Mouse (Mus musculus): ENCODE measurements around the gene Myct1. TPM values are rescaled to one million over a fixed set of nuclear protein-coding genes. Genes with fewer than 3 reads are reported as not detected.

Myct1 gene
- polyA plus RNA-seq, 1 experiment from 2014 or later, result 0.88 TPM

DNA sequence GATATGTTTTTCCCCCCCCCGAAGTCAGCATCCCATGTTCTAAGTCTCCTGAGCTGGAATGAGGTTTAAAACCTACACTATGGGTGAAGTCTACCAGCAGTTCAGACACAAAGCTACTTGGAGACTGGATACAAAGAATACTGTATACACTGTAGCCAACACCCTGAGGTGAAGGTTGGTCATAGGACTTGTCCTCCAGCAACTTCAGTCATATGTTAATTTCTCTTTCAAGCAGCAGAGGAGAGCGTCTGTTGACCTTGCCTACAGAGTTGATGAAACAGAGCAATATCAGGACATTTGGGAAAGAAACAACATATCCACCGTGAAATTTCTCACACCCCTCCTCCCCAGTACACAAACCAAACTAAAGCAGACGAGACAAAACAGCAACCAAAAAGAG, 33.0 kb upstream of the Myct1 start:
- ATAC-seq (ENCODE audit: low read depth), result no peak
- H3K4me3 ChIP-seq (ENCODE audit: low read depth, low read length), result no peak overlapping the region
- no peak overlapping the region for H3K4me2 ChIP-seq (ENCODE audit: low read depth, low read length)
- H3K4me1 ChIP-seq (ENCODE audit: control insufficient read depth, insufficient read depth, low read length), result no peaks in the 10 kb centered on the region
- no peaks in the 10 kb centered on the region for H3K9me3 ChIP-seq (ENCODE audit: control insufficient read depth, low read length)
- H3K27me3 ChIP-seq (ENCODE audit: control insufficient read depth, insufficient read depth, low read length), result no peaks in the 10 kb centered on the region
- no peaks in the 10 kb centered on the region for H3K36me3 ChIP-seq (ENCODE audit: control insufficient read depth, insufficient read depth, low read length)
- H3K9ac ChIP-seq (replicated peaks; ENCODE audit: low read depth, low read length), result no peak overlapping the region
- H3K27ac ChIP-seq (ENCODE audit: low read depth, low read length), result no peak overlapping the region
- WGBS, result 85% methylated on average over 4 of the region's 4 CpGs

DNA sequence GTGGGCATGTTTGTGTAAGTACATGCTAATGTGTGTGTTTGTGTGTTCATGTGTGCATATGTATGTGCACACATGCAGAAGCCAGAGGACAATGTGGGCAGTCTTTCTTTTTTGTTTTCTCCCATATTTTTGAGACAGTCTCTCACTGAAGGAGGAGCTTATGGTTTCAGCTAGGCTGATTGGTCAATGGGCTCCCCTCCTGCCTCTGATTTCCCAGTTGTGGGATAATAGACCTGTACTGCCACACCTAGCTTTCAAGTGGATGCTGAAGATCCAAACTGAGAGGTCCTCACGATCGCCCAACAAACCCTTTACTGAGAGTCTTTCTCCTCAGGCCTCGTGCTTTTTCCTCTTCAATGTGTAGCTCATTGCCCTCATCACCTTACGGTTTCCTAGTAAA, 31.9 kb upstream of the Myct1 start:
- Histone ChIP-seq H3K27ac (ENCODE audit: low read depth, low read length) (no peak overlapping the region), H3K4me1 (ENCODE audit: control insufficient read depth, insufficient read depth, low read length) (no peaks in the 10 kb centered on the region), H3K4me2 (ENCODE audit: low read depth, low read length) (no peak overlapping the region), H3K27me3 (ENCODE audit: control insufficient read depth, insufficient read depth, low read length) (no peaks in the 10 kb centered on the region), H3K4me3 (ENCODE audit: low read depth, low read length) (no peak overlapping the region), H3K9ac (replicated peaks; ENCODE audit: low read depth, low read length) (no peak overlapping the region), H3K9me3 (ENCODE audit: control insufficient read depth, low read length) (no peaks in the 10 kb centered on the region), H3K36me3 (ENCODE audit: control insufficient read depth, insufficient read depth, low read length) (no peaks in the 10 kb centered on the region)
- WGBS, result 88% methylated on average over 4 of the region's 4 CpGs
- ATAC-seq (ENCODE audit: low read depth), result no peak

DNA sequence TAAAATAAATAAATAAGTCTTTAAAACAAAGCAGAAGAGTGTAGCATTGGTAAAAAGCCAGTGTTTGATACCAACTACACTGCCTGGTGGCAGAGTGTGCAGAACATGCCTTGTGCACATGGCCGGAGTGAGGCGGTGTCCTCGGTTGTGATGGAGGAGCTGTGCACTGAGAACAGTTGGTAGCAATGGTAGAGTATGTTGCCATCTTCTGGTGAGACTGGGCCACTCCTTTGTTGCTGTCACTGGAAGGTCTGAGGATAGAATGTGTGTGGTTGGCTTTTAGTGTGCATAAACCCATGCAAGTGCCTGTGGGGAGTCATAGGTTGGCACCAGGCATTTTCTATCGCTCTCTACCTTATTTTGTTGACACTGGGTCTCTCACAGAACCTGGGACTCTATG, 24.6 kb upstream of the Myct1 start:
- ATAC-seq (ENCODE audit: low read depth), result no peak
- Histone ChIP-seq H3K27ac (ENCODE audit: low read depth, low read length) (no peak overlapping the region), H3K4me2 (ENCODE audit: low read depth, low read length) (no peak overlapping the region), H3K27me3 (ENCODE audit: control insufficient read depth, insufficient read depth, low read length) (no peaks in the 10 kb centered on the region), H3K4me3 (ENCODE audit: low read depth, low read length) (no peak overlapping the region), H3K4me1 (ENCODE audit: control insufficient read depth, insufficient read depth, low read length) (no peaks in the 10 kb centered on the region), H3K9me3 (ENCODE audit: control insufficient read depth, low read length) (no peaks in the 10 kb centered on the region), H3K36me3 (ENCODE audit: control insufficient read depth, insufficient read depth, low read length) (no peaks in the 10 kb centered on the region), H3K9ac (replicated peaks; ENCODE audit: low read depth, low read length) (no peak overlapping the region)
- 85% methylated on average over 4 of the region's 4 CpGs for WGBS

DNA sequence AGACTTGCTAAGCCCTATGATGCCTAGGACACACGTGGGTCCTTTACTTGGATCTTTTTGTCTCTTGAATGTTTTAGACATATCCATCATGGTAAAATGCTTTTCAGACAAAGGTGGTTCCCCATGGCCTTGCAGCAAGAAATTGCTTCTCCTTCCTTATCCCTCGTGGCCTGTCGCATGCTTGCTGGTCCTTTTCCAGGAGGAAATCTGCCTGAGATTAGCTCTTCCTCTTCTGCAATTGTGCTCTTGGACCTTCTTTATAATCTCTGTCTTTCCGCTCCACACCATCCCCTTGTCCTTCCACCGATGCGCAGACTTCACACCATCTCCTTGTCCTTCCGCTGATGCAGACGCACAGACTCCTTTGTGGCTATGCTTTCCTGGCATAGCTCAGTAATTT, 23.5 kb upstream of the Myct1 start:
- Histone ChIP-seq H3K36me3 (ENCODE audit: control insufficient read depth, insufficient read depth, low read length) (no peaks in the 10 kb centered on the region), H3K4me3 (ENCODE audit: low read depth, low read length) (no peak overlapping the region), H3K4me1 (ENCODE audit: control insufficient read depth, insufficient read depth, low read length) (no peaks in the 10 kb centered on the region), H3K9me3 (ENCODE audit: control insufficient read depth, low read length) (no peaks in the 10 kb centered on the region), H3K4me2 (ENCODE audit: low read depth, low read length) (no peak overlapping the region), H3K27me3 (ENCODE audit: control insufficient read depth, insufficient read depth, low read length) (no peaks in the 10 kb centered on the region), H3K27ac (ENCODE audit: low read depth, low read length) (no peak overlapping the region), H3K9ac (replicated peaks; ENCODE audit: low read depth, low read length) (no peak overlapping the region)
- ATAC-seq (ENCODE audit: low read depth), result no peak
- 89% methylated on average over 8 of the region's 8 CpGs for WGBS

DNA sequence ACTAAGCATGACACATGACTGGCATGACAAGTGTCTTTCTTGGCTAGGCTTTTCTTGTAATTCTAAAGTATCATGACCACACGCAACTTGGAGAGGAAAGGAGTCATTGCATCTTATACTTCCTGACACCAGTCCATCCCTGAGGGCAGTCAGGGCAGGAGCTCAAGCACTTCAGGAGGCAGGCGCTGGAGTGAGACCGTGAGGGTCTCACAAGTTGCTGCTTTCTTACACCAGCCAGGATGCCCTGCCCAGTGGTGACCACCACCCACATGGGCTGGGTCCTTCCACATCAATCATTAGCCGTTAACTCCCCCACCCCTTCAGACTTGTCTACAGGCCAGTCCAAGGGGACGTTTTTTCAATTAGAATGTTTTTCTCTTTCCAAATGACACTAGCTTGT, 22.2 kb upstream of the Myct1 start:
- no peak for ATAC-seq (ENCODE audit: low read depth)
- Histone ChIP-seq H3K4me1 (ENCODE audit: control insufficient read depth, insufficient read depth, low read length) (no peaks in the 10 kb centered on the region), H3K4me2 (ENCODE audit: low read depth, low read length) (no peak overlapping the region), H3K27ac (ENCODE audit: low read depth, low read length) (no peak overlapping the region), H3K36me3 (ENCODE audit: control insufficient read depth, insufficient read depth, low read length) (no peaks in the 10 kb centered on the region), H3K4me3 (ENCODE audit: low read depth, low read length) (no peak overlapping the region), H3K9ac (replicated peaks; ENCODE audit: low read depth, low read length) (no peak overlapping the region), H3K9me3 (ENCODE audit: control insufficient read depth, low read length) (no peaks in the 10 kb centered on the region), H3K27me3 (ENCODE audit: control insufficient read depth, insufficient read depth, low read length) (no peaks in the 10 kb centered on the region)
- 83% methylated on average over 5 of the region's 5 CpGs for WGBS

DNA sequence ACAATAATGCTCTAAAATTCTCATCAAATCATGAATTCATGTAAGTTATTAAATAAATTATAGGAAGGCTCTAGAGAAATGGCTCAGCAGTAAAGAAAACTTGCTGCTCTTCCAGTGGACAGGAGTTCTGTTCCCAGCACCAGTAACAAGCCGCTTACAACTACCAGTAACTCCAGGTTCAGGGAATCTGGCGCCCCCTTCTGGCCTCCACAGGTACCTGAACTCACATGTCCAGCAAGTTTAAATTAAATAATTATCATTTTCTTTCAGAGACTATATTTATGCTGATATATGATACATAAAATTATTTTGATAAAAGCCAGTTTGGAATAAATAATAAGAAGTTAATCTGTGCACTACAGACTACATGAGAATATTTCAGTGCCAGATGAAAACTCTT, 20.2 kb upstream of the Myct1 start:
- no peak for ATAC-seq (ENCODE audit: low read depth)
- Histone ChIP-seq H3K36me3 (ENCODE audit: control insufficient read depth, insufficient read depth, low read length) (no peaks in the 10 kb centered on the region), H3K4me3 (ENCODE audit: low read depth, low read length) (no peak overlapping the region), H3K9ac (replicated peaks; ENCODE audit: low read depth, low read length) (no peak overlapping the region), H3K9me3 (ENCODE audit: control insufficient read depth, low read length) (no peaks in the 10 kb centered on the region), H3K27ac (ENCODE audit: low read depth, low read length) (no peak overlapping the region), H3K4me2 (ENCODE audit: low read depth, low read length) (no peak overlapping the region), H3K27me3 (ENCODE audit: control insufficient read depth, insufficient read depth, low read length) (no peaks in the 10 kb centered on the region), H3K4me1 (ENCODE audit: control insufficient read depth, insufficient read depth, low read length) (no peaks in the 10 kb centered on the region)
- WGBS, result 67% methylated on average over 2 of the region's 2 CpGs

DNA sequence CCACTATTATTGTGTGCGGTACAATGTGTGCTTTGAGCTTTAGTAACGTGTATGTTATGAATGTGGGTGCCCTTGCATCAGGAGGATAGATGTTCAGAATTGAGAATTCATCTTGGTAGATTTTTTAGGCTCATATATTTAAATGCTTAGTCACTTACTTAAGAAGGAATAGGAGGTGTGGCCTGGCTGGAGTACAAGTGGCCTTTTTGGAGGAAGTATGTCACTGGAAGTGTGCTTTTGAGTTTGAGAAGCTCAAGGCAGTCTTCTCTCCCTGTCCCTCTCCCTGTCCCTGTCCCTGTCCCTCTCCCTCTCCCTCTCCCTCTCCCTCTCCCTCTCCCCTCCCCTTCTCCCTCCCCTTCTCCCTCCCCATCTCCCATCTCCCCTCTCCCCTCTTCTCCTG, 2.5 kb upstream of the Myct1 start:
- H3K9ac ChIP-seq (replicated peaks; ENCODE audit: low read depth, low read length), result no peak overlapping the region
- no peak overlapping the region for H3K4me3 ChIP-seq (ENCODE audit: low read depth, low read length)
- H3K4me2 ChIP-seq (ENCODE audit: low read depth, low read length), result no peak overlapping the region
- no peaks in the 10 kb centered on the region for H3K4me1 ChIP-seq (ENCODE audit: control insufficient read depth, insufficient read depth, low read length)
- no peak for ATAC-seq (ENCODE audit: low read depth)
- no peaks in the 10 kb centered on the region for H3K27me3 ChIP-seq (ENCODE audit: control insufficient read depth, insufficient read depth, low read length)
- WGBS, result 85% methylated on average over 2 of the region's 2 CpGs
- H3K9me3 ChIP-seq (ENCODE audit: control insufficient read depth, low read length), result no peaks in the 10 kb centered on the region
- no peaks in the 10 kb centered on the region for H3K36me3 ChIP-seq (ENCODE audit: control insufficient read depth, insufficient read depth, low read length)
- no peak overlapping the region for H3K27ac ChIP-seq (ENCODE audit: low read depth, low read length)

DNA sequence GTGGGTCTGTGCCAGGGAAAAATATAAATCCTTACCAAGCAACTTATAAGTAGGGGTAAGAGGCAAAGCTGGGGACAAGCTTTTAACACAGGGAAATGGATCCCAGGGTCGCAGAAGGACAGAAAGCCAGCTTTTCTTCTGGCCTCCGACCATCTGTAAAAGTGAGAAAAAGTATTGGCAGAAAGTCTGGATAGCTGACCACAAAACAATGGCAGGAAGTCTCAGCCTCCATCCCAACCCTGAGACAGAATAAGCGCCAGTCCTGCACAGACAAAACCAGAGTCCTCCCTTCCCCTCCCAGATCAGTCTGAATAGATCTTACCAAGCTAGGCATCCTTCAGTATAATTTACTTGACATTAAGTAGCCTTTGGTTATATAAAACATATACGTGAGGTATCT, 1.6 kb upstream of the Myct1 start:
- WGBS, result 82% methylated on average over 4 of the region's 4 CpGs
- no peaks in the 10 kb centered on the region for H3K27me3 ChIP-seq (ENCODE audit: control insufficient read depth, insufficient read depth, low read length)
- no peak overlapping the region for H3K4me3 ChIP-seq (ENCODE audit: low read depth, low read length)
- no peaks in the 10 kb centered on the region for H3K4me1 ChIP-seq (ENCODE audit: control insufficient read depth, insufficient read depth, low read length)
- no peaks in the 10 kb centered on the region for H3K9me3 ChIP-seq (ENCODE audit: control insufficient read depth, low read length)
- H3K27ac ChIP-seq (ENCODE audit: low read depth, low read length), result no peak overlapping the region
- no peak overlapping the region for H3K4me2 ChIP-seq (ENCODE audit: low read depth, low read length)
- ATAC-seq (ENCODE audit: low read depth), result no peak
- no peaks in the 10 kb centered on the region for H3K36me3 ChIP-seq (ENCODE audit: control insufficient read depth, insufficient read depth, low read length)
- H3K9ac ChIP-seq (replicated peaks; ENCODE audit: low read depth, low read length), result no peak overlapping the region

DNA sequence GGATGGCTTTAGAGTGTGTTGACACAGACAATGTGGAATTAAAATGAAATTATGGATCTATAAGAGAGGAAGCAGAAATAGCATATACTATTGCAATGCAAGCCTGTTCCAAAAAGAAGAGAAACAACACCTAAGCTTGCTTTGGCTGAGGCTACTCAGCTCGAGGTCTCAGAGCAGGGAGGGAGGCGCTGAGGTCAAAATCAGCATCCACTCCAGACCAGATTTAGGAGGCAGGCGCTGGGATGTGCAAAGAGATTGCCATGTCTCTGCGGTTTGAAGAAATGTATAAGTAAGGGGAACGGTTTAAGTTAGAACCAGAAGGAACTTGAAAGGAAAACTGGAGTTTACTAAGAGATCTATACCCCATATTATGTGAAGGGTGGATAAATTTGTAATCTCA, 882 bp downstream of the Myct1 start:
- no peak overlapping the region for H3K4me3 ChIP-seq (ENCODE audit: low read depth, low read length)
- no peaks in the 10 kb centered on the region for H3K36me3 ChIP-seq (ENCODE audit: control insufficient read depth, insufficient read depth, low read length)
- H3K9ac ChIP-seq (replicated peaks; ENCODE audit: low read depth, low read length), result no peak overlapping the region
- ATAC-seq (ENCODE audit: low read depth), result no peak
- H3K9me3 ChIP-seq (ENCODE audit: control insufficient read depth, low read length), result no peaks in the 10 kb centered on the region
- 75% methylated on average over 5 of the region's 5 CpGs for WGBS
- no peaks in the 10 kb centered on the region for H3K4me1 ChIP-seq (ENCODE audit: control insufficient read depth, insufficient read depth, low read length)
- no peaks in the 10 kb centered on the region for H3K27me3 ChIP-seq (ENCODE audit: control insufficient read depth, insufficient read depth, low read length)
- no peak overlapping the region for H3K27ac ChIP-seq (ENCODE audit: low read depth, low read length)
- no peak overlapping the region for H3K4me2 ChIP-seq (ENCODE audit: low read depth, low read length)

DNA sequence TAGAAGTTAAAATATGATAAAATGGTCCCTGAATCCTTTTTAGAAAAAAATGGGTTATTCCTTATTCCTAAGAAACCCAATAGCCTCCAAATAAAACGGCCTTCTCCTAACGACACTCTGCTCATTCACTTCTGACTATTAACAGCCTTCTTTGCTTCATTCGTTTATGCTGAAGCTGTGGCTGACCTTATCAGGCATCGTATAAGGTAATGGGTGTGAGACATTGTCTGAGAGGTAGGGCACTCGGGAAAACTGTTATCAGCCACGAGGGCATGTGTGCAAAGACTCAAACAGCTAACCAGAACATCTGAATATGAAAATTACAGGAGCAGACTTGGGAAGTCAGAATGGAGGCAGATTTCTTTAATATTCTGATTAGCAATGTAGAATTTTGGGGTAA, 3.0 kb downstream of the Myct1 start:
- no peak overlapping the region for H3K9ac ChIP-seq (replicated peaks; ENCODE audit: low read depth, low read length)
- no peaks in the 10 kb centered on the region for H3K36me3 ChIP-seq (ENCODE audit: control insufficient read depth, insufficient read depth, low read length)
- WGBS, result 57% methylated on average over 6 of the region's 6 CpGs
- no peaks in the 10 kb centered on the region for H3K9me3 ChIP-seq (ENCODE audit: control insufficient read depth, low read length)
- no peak for ATAC-seq (ENCODE audit: low read depth)
- no peak overlapping the region for H3K27ac ChIP-seq (ENCODE audit: low read depth, low read length)
- H3K4me1 ChIP-seq (ENCODE audit: control insufficient read depth, insufficient read depth, low read length), result no peaks in the 10 kb centered on the region
- no peak overlapping the region for H3K4me2 ChIP-seq (ENCODE audit: low read depth, low read length)
- H3K27me3 ChIP-seq (ENCODE audit: control insufficient read depth, insufficient read depth, low read length), result no peaks in the 10 kb centered on the region
- no peak overlapping the region for H3K4me3 ChIP-seq (ENCODE audit: low read depth, low read length)

Data from neural tube, embryonic 14.5 days (tissue).